Mouse (Mus musculus): ENCODE measurements at regions not wholly inside any gene's neighbourhood (a gene's known extent, or its start where the extent isn't known, plus 50 kb on each side); places are given as distances from the start of the nearest gene placed in this dataset.
A peak's percentile ranks its signal among the peaks of the same experiment; 100 is the strongest.

DNA sequence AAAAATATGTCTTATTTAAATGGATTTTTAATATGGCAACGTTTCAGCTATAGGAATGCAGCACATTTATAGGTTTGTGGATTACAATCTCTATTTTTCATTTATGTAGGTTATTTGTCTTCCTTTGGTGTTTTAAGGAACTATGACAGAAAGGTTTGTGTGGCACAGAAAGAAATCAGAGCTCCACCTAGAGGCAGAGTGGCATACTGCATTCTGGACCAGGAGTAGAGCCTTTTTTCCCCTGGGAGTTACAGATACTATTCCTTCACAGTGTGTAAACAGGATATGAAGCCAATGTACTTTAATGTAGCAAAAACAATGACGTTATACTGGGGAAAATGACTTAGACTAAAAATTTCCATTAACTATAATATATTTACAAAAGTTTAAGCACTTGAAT is 94.9 kb upstream of the St8sia4 start:
- DNase-seq (ENCODE audit: low spot score): peak; percentile 49

DNA sequence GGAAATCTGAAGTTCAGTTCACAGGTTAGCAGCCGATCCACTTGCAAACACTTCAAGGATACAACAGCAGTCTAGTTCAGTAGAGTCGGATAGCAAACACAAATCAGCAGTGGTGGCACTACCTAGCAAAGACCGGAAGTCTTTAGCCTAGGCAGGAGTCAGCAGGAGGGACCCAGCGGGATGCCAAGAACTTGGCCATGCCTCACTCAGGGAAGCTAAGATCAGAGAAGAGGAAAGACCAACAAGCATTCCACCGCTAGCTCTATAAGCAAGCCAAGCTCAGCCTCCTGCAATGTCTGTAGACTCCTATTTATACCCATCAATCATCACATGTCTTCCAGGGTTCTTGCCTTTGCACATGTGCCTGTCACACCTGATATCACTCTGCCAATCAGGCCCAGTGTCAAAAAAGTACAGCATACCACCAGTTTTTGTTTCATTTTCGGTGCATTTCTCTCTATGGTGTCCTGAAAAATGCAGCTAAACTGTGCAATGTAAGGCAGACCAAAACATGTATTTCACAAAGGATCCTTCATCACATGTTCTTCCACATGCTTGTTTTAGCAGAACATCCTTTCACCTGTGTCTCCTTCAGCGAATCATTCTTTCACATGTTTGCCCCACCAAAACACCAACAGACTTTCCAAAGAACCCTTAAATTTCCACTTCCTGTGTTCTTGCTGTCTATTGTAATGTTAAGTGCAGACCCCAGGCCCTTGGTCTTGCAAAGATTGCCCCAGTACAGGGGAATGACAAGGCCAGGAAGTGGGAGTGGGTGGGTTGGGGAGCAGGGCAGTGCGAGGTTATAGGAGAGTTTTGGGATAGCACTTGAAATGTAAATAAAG is 86.9 kb upstream of the St8sia4 start:
- no peak for DNase-seq (ENCODE audit: low spot score)

DNA sequence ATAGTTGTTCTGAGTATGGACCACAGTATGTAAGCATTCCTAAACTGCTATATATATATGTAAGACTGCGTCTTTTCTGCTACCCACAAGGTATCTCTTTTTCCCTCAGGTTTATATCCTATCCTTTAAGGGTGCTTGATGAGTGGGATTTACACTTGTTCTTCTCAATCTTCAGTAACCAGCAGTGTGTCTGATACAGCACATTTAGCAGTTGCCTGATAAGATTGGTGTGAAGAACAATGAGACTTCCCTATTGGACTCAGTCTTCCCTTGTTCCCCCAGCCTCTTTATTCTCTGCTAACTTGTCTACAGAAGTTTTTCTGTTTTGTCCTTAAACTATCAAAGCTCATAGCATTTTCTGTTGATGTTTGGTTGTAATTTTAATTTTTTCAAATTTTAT is 86.1 kb upstream of the St8sia4 start:
- DNase-seq (ENCODE audit: low spot score): no peak

DNA sequence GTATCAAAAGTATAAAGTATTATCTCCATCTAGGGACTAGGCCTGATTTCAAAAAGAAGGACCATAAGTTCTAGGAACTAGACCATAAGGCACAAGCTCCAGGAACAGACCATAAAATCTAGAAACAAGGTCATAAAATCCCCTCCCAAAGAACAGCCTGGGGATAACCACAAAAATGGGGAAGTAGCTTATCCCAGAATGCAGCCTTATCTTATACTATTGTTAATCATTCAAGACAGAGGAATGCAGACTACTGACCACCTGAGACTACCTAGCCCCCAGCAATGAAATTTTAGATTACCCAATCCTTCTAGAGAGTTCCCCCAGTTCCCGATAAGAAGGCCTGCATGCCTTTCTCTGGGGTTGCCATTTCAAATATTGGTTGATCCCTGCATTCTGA is 81.6 kb upstream of the St8sia4 start:
- DNase-seq (ENCODE audit: low spot score): no peak

DNA sequence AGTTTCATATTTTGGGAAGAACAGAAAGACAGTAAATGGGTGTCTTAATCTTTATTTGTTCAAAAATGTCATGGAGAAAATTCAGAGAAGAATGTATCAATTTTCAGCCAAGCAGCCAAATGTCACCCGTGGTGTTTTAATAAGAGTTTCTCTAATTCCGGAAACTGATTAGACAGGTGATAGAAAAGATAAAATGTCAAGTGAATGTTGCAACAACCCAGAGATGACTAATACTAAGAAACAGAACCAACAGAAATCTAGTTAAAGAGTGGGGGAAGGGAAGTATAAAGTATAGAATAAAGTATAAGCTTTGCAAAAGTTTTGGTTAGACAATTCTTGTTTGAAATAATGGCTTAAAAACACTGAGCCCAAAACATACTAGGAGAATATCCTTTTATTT is 79.9 kb upstream of the St8sia4 start:
- DNase-seq (ENCODE audit: low spot score): no peak

DNA sequence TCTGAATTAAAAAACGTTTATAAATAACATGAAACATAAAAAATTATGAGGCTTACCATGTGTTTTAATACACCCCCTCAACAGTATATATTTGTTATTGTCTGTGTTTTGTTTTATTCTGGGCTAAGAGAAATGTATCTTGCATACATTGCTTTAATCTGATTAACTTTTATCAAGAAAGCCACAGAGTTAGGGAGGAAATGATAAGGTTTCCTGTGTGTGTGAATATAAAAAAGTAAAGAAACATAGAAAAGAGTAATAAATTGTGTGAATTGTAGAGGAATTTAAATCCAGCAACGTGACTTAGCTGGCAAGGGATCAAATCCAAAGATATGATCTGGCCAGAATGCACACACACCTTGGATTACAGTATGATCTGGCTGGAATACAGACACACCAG is 77.1 kb upstream of the St8sia4 start:
- no peak for DNase-seq (ENCODE audit: low spot score)

DNA sequence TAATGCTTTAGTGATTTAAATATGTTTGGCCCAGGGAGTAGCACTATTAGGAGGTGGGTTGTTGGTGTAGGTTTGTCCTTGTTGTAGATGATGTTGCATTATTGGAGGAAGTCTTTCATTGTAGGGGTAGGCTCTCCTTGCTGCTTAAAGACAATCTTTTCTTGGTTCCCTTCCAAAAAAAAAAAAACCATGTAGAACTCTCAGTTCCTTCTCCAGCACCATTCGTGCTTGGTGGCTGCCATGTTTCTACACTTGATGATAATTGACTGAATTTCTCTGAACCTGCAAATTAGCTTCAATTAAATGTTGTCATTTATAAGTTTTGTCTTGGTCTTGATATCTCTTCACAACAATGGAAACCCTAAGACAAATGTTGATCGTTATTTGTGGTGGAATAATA is 76.0 kb upstream of the St8sia4 start:
- DNase-seq (ENCODE audit: low spot score): no peak

DNA sequence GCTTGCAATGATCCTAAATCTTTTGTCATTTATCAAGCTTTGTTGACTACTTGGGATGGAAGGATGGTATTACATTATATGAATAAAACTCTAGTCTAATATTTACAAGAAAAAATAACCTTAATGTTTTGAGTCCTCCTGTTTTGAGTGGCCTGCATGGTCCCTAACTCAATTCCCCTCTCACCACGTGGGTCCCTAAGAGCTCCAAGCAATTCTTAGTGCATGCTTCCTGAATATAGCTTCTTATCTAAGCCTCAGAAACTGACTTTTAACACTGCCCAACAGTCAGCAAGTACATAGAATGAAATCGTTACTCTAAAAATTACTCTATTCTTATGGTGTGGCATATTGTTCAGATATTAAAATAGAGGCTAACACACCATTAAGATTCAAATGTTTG is 52.1 kb upstream of the St8sia4 start:
- DNase-seq (ENCODE audit: low spot score): no peak

DNA sequence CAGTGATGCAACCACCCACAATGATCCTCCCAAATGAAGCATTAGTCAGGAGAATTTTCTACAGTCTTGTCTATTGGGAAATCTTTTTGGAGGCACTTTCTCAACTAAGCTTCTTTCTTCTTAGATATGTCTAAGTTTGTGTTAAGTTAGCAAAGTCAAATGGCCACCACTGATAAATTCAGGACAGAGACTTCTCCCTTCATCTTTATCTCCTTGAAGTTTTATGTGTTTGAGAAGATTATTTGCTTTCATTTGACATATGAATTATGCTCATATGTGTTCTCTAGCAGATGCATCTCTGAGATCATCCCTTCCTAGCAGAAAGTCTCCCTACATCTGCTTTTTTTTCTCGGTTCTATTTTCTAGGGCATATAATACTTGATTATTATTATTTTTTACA is 51.4 kb upstream of the St8sia4 start:
- DNase-seq (ENCODE audit: low spot score): no peak

Measured in urinary bladder, postnatal 14 days (tissue).